Mouse (Mus musculus) heart, embryonic 14.5 days (tissue): ENCODE data around the gene Arhgap10. TPM values are rescaled to one million over a fixed set of nuclear protein-coding genes. Genes with fewer than 3 reads are reported as not detected.
A peak's percentile ranks its signal among the peaks of the same experiment; 100 is the strongest.

Source experiments
- ATAC-seq: fragments of 200-750 bp; cut with Nextera tagmentation; 2 replicates; pipeline ENCODE4 v1.8.0; 2017; ENCODE audit warnings: low read depth, moderate TSS enrichment; ENCODE audit not compliant: insufficient number of reproducible peaks, insufficient read depth, low FRiP score
- H3K27ac ChIP-seq, 2 experiments: fragments of 200-500 bp in 1 of 2; fragments of 300-500 bp in 1 of 2; sonication (generic) in 1 of 2; replicated peaks in 1 of 2; 2 replicates each; pipeline ENCODE4 v1.5.1; 2012 to 2014; ENCODE audit warnings: low read depth in 2 of 2, low read length in 2 of 2, control low read depth in 1 of 2, mild to moderate bottlenecking in 1 of 2, mixed read lengths in 1 of 2; ENCODE audit not compliant: control insufficient read depth in 1 of 2, insufficient read depth in 1 of 2
- H3K27me3 ChIP-seq: fragments of 300-500 bp; sonication (generic); 2 replicates; pipeline ENCODE4 v1.6.1; 2014; ENCODE audit warnings: mild to moderate bottlenecking, low read length, control low read depth; ENCODE audit not compliant: control insufficient read depth, insufficient read depth
- H3K36me3 ChIP-seq: fragments of 300-500 bp; sonication (generic); 2 replicates; pipeline ENCODE4 v1.6.1; 2014; ENCODE audit warnings: mild to moderate bottlenecking, control low read depth, low read length, mixed read lengths; ENCODE audit not compliant: control insufficient read depth, insufficient read depth
- H3K4me1 ChIP-seq, 2 experiments: fragments of 200-500 bp in 1 of 2; fragments of 300-500 bp in 1 of 2; sonication (generic) in 1 of 2; 2 replicates each; pipeline ENCODE4 v1.6.1; 2012 to 2014; ENCODE audit warnings: low read length in 2 of 2, control low read depth in 1 of 2, mixed read lengths in 1 of 2; ENCODE audit not compliant: control insufficient read depth in 2 of 2, insufficient read depth in 2 of 2
- H3K4me2 ChIP-seq: fragments of 300-500 bp; sonication (generic); 2 replicates; pipeline ENCODE4 v1.6.1; 2014; ENCODE audit warnings: mild to moderate bottlenecking, low read length
- H3K4me3 ChIP-seq, 2 experiments: fragments of 200-500 bp in 1 of 2; fragments of 300-500 bp in 1 of 2; sonication (generic) in 1 of 2; 2 replicates each; pipeline ENCODE4 v1.5.1; 2012 to 2014; ENCODE audit warnings: low read length in 2 of 2, mild to moderate bottlenecking in 2 of 2, control low read depth in 1 of 2, low read depth in 1 of 2, moderate library complexity in 1 of 2; ENCODE audit not compliant: control insufficient read depth in 1 of 2, insufficient read depth in 1 of 2
- H3K9ac ChIP-seq: fragments of 300-500 bp; sonication (generic); 2 replicates; pipeline ENCODE4 v1.6.1; 2014; ENCODE audit warnings: mild to moderate bottlenecking, low read length
- H3K9me3 ChIP-seq: fragments of 300-500 bp; sonication (generic); 2 replicates; pipeline ENCODE4 v1.6.1; 2016; ENCODE audit warnings: low read length, control low read depth; ENCODE audit not compliant: control insufficient read depth
- WGBS: fragments of 180-500 bp; shearing (Covaris S2); extraction: QIAGEN DNeasy Blood & Tissue Kit; methylation state at CpG from one replicate; pipeline ENCODE4 v1.1.7; 2014; 5-methylcytosine and 5-hydroxymethylcytosine counted together
- polyA plus RNA-seq: library from polyadenylated mRNA; unstranded; fragments of >200 nt; fragmentation: Nextera tagmentation; extraction: Ambion mirVana; gene quantifications from 2 replicates; pipeline ENCODE4 v1.2.1, GENCODE M21; 2014

Arhgap10 gene
- polyA plus RNA-seq, 1 experiment from 2014 or later: 26.2 TPM

DNA sequence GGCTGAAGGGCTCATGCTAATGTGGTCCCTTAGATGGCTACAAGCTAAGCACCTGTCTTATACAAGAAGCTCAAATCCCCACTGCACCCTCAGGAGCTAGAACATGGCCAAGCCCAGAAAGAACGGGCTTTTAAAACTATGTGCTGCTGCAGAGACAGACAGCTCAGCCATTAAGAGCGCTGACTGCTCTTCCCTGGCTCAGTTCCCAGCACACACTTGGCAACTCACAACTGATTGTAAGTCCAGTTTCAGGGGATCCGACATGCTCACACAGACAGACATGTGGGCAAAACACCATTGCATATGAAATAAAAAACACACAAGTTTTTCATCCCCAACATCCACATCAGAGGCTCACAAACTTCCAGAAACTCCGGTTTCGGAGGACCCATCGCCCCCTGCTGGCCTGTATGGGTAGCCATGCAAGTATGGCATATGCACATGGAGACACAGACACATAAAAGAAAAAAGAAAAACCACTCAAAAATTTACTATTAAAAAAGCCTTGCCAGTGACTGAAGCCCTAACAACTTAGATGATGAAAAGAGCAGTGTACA lies 77.4 kb downstream of the Arhgap10 start:
- Histone ChIP-seq H3K36me3 (no peaks in the 10 kb centered on the region), H3K27me3 (no peaks in the 10 kb centered on the region), H3K4me1 (peaks cover 25 to 45% of the 10 kb centered on the region in 2 experiments), H3K4me2 (no peak overlapping the region), H3K27ac (no peak overlapping the region), H3K9me3 (no peaks in the 10 kb centered on the region), H3K4me3 (no peak overlapping the region), H3K9ac (no peak overlapping the region)
- 79% methylated on average over 6 of the region's 6 CpGs for WGBS
- no peak for ATAC-seq

DNA sequence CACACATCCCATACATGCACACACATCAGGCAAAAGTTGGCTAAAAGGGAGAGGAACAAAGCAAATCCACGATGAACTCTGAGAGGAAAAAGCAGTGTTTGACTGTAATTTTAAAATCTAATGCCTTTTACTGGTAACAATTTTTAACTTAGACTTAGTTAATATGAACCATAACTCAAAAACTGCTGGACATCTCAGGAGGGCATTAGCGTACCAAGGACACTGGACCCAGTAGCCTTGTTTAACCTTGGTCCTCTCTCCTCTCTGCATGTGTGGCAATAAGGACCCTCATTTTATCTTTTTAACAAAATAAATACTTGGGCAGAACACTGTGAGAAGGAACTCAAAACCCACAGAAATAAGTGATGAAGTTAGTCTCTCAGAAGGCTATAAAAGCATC lies 78.1 kb downstream of the Arhgap10 start:
- WGBS: 93% methylated on average over 2 of the region's 2 CpGs
- Histone ChIP-seq H3K9ac (no peak overlapping the region), H3K4me3 (no peak overlapping the region), H3K36me3 (no peaks in the 10 kb centered on the region), H3K4me2 (no peak overlapping the region), H3K4me1 (peaks cover 24 to 42% of the 10 kb centered on the region in 2 experiments), H3K9me3 (no peaks in the 10 kb centered on the region), H3K27ac (no peak overlapping the region), H3K27me3 (no peaks in the 10 kb centered on the region)
- no peak for ATAC-seq

DNA sequence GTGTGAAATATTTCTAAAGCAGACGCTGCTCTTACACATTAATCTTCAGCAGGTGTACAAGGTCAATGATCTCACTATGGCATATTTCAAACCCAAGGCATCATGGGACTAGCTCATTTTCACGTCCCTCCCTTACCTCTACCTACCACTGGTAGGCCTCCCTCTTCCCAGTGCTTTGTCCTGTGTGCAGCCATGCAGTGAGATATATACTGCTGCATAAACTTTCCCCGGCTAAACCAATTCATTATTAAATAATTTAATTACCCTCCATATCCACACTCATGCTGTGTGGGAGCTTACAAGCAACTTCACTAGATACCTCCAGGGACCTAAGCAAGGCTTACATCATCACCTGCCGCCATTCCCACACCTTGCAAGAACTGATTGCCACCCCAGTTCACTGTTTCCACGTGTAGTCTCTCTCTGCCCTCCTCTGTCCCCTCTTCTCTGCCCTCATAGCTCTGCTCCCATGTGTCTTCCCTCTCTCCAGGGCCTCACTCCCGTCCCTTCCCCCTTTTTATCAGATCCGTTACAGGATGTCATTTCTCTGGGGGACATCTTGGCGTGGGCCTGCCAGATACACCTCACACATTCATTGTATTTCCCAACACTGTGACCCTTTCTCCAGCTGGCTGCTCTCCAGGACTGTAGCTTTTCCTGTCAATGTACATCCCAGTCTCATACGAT lies 79.8 kb downstream of the Arhgap10 start:
- Histone ChIP-seq H3K4me3 (no peak overlapping the region), H3K36me3 (no peaks in the 10 kb centered on the region), H3K27me3 (no peaks in the 10 kb centered on the region), H3K9me3 (no peaks in the 10 kb centered on the region), H3K27ac (peak overlapping the region; percentile 25 to 57; a peak in 3 of 4 replicates), H3K4me2 (peak overlapping the region; percentile 21; the same call in 1 of the 2 replicates), H3K4me1 (peaks cover 16 to 40% of the 10 kb centered on the region in 2 experiments), H3K9ac (no peak overlapping the region)
- WGBS: 39% methylated on average over 9 of the region's 9 CpGs
- ATAC-seq: peak; percentile 49; the same call in 1 of the 2 replicates

DNA sequence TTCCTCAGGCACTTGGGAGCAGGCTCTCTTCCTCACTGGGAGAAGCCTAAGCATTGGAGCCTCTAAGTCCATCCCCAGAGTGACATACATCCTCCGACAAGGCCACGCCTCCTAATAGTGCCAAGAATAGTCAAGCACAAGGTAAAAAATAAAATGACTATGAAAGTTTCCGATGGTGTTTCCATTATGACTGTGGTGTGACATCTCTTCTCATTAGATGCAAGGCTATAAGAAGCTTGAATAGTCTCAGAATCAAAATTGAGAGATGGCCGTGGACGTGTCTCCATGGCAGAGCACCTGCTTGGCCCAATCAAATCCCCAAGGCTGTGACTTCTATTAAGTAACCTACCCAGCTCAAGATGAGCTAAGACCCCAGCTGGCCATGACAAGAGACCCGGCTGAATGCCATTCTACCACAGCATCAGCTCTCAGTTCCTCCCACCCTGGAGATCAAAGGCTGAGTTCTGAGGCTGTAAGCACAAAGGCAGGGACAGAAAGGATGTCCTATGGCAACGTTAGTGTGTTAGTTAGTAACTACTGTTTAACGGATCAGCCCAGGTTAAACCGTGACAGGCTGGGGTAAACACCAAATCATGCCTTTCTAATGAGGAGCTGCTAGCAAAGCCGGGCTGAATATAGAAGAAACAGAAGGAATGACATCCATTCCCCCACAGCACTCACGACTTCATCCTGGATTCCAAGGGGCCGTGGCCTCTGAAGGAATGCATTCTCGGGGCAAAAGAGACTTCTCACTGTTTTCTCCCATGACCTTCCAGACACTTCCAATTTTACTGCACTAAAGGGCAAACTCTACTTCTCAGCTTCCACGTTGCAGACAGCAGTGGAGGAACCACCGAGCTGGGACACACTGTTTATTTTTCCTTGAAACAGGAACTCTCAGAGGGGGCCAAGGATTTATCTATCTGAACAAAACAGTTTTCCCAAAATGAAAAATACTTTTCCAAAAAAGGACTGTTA lies 81.5 kb downstream of the Arhgap10 start:
- no peak overlapping the region for H3K4me2 ChIP-seq
- ATAC-seq: no peak
- H3K36me3 ChIP-seq: no peaks in the 10 kb centered on the region
- H3K9me3 ChIP-seq: no peaks in the 10 kb centered on the region
- H3K27ac ChIP-seq: no peak overlapping the region
- peaks cover 16 to 49% of the 10 kb centered on the region in 2 experiments for H3K4me1 ChIP-seq
- H3K9ac ChIP-seq: no peak overlapping the region
- no peak overlapping the region for H3K4me3 ChIP-seq
- no peaks in the 10 kb centered on the region for H3K27me3 ChIP-seq
- 52% methylated on average over 15 of the region's 15 CpGs for WGBS

DNA sequence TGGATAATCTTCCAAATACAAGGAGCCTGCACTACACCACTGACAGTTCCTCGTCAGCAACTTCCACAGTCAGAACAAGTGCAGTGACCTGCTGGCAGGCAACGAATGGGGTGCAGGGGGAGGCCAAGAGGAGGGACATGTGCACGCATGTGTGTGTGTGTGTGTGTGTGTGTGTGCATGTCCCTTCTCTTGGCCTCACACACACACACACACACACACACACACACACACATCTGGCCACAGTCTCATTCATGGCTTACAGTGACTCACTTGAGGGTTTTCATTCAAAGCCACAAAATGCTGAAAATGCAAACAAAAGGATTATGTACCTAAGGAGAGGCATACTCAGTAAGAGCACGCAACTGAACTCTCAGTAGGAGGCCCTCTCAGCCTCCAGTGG lies 84.5 kb downstream of the Arhgap10 start:
- Histone ChIP-seq H3K27me3 (no peaks in the 10 kb centered on the region), H3K9ac (no peak overlapping the region), H3K9me3 (no peaks in the 10 kb centered on the region), H3K4me3 (no peak overlapping the region), H3K4me2 (no peak overlapping the region), H3K36me3 (no peaks in the 10 kb centered on the region), H3K4me1 (peaks cover 13 to 50% of the 10 kb centered on the region in 2 experiments), H3K27ac (no peak overlapping the region)
- 56% methylated on average over 4 of the region's 4 CpGs for WGBS
- ATAC-seq: no peak

DNA sequence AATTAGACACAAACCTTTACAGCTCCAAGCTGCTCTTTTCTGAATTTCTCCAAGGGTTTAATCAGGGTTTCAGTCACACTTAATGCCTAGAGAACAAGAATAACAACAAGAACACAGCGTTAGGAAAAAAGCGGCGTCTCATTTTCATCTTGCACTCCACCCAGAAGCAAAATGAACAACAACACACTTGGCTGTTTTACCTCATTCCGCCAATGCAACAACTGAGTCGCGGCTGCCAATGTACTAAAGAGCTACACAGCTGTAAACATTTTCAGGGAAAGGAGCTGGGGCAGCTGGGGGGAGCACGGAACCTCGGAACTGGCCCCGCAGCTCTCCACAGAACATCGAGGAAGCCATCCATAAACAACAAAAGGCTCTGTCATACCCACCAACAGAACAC lies 85.0 kb downstream of the Arhgap10 start:
- H3K27me3 ChIP-seq: no peaks in the 10 kb centered on the region
- no peaks in the 10 kb centered on the region for H3K9me3 ChIP-seq
- no peak overlapping the region for H3K4me3 ChIP-seq
- peaks cover 10 to 45% of the 10 kb centered on the region in 2 experiments for H3K4me1 ChIP-seq
- ATAC-seq: no peak
- no peak overlapping the region for H3K27ac ChIP-seq
- no peaks in the 10 kb centered on the region for H3K36me3 ChIP-seq
- H3K4me2 ChIP-seq: no peak overlapping the region
- 73% methylated on average over 10 of the region's 10 CpGs for WGBS
- H3K9ac ChIP-seq: no peak overlapping the region

DNA sequence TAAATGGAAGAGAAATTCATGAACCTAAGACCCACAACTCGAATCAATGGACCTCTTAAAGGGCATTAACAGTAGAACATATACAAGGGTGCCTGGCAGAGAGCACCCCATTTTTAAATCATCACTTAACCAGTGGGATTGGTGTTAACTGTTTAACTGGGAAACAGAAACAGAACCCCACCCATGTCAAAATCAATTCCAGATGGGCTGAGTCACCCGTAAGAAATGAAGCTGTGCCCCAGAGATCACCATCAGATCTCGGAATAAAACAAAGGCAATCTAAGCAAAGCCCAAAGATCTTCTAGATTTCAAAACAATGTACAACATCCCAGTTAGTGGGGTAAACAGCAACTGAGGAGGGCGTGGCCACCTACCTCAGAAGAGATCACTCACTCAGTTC lies 89.3 kb downstream of the Arhgap10 start:
- WGBS: 87% methylated on average over 4 of the region's 4 CpGs
- no peak overlapping the region for H3K4me2 ChIP-seq
- H3K27ac ChIP-seq: no peak overlapping the region
- H3K36me3 ChIP-seq: peaks cover 10% of the 10 kb centered on the region
- no peak overlapping the region for H3K4me3 ChIP-seq
- no peaks in the 10 kb centered on the region for H3K27me3 ChIP-seq
- H3K9ac ChIP-seq: no peak overlapping the region
- no peaks in the 10 kb centered on the region for H3K9me3 ChIP-seq
- peaks cover 0 to 21% of the 10 kb centered on the region in 2 experiments; a peak in 2 of 4 replicates for H3K4me1 ChIP-seq
- ATAC-seq: no peak
